Mouse (Mus musculus): ENCODE data around the gene Lrp4. TPM values are rescaled to one million over a fixed set of nuclear protein-coding genes. Genes with fewer than 3 reads are reported as not detected.

Lrp4 gene
- polyA plus RNA-seq, 1 experiment, result 4.5 TPM

DNA sequence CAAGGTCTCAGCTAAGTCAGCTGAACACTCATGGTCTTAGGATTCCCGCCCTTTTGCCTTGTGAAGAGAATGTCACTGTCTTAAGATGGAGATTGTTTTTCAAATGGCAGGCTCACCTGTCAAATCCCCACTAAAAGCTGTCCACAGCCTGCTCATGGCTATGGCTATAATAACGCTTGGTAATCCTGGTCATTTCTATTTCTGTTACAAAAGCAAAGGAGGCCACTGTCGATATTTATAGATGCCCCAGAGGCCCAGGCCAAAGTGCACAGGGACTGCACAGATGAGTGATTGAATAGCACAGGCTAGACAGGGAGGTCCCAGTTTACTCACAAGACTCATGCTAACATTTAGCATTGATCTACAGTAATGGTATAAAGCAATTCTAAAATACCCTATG lies 28.2 kb upstream of the Lrp4 start:
- WGBS, result 81% methylated on average over 3 of the region's 3 CpGs
- H3K4me1 ChIP-seq (ENCODE audit: control insufficient read depth, insufficient read depth, low read length), result no peaks in the 10 kb centered on the region
- H3K4me3 ChIP-seq (replicated peaks; ENCODE audit: control insufficient read depth, low read depth, low read length), result no peak overlapping the region
- H3K27ac ChIP-seq (ENCODE audit: control insufficient read depth, insufficient read depth, low read depth, low read length, poor library complexity), result no peak overlapping the region
- TF ChIP-seq CTCF (IDR thresholded peaks at IDR 0.05; ENCODE audit: control insufficient read depth, insufficient read depth, low read length), result no peak
- TF ChIP-seq POLR2A (IDR thresholded peaks at IDR 0.05; ENCODE audit: borderline replicate concordance, control insufficient read depth, low read depth, low read length), result no peak

DNA sequence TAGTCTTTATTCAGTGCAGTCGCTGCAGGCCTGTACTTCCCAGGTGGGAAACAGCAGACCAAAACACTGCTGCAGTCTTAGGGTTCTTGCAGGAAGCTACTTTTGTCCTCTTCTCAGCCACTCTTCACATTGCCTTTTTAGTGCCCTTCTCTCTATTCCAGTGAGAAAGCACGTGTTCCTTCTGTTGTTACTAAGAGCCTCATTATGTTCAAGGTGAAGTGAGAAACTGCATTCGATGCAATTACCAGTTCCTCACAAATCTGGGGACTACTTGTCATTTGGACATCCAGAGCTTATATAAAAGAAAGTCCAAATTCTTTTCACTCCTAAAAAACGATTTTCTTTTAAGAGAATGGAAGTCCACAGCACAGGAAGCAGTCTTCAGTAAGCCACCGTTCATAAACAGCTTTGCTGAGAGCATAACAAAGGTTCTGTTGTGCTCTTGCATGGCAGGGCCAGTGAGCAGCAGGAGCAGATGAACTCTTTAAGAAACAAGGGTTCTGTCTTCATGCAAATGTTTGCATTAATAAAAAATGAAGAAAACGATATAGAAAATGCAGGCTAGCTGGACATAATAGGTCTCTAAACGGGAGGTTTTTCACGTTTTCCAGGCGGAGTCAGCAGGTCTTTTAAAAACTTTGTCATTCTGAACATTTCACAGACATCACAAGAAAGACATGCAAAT lies 27.3 kb upstream of the Lrp4 start:
- no peak for TF ChIP-seq POLR2A (IDR thresholded peaks at IDR 0.05; ENCODE audit: borderline replicate concordance, control insufficient read depth, low read depth, low read length)
- TF ChIP-seq CTCF (IDR thresholded peaks at IDR 0.05; ENCODE audit: control insufficient read depth, insufficient read depth, low read length), result no peak
- H3K27ac ChIP-seq (ENCODE audit: control insufficient read depth, insufficient read depth, low read depth, low read length, poor library complexity), result no peak overlapping the region
- no peaks in the 10 kb centered on the region for H3K4me1 ChIP-seq (ENCODE audit: control insufficient read depth, insufficient read depth, low read length)
- WGBS, result 69% methylated on average over 9 of the region's 9 CpGs
- no peak overlapping the region for H3K4me3 ChIP-seq (replicated peaks; ENCODE audit: control insufficient read depth, low read depth, low read length)

DNA sequence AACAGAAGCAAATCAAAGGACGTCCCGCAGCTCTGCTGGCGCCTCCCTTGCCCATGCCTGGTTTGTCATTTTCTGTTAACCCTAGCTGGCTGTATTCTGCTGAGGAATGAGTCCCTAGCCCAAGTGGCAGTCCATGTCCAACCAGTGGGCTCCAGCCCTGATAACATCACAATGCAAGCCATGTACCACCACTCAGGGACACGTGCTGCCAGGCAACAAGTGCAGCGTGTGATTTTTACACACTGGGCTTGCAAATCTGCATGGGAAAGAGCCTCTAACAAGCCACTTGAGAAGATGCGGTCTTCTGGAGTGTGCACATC lies 26.8 kb upstream of the Lrp4 start:
- Histone ChIP-seq H3K4me3 (replicated peaks; ENCODE audit: control insufficient read depth, low read depth, low read length) (no peak overlapping the region), H3K4me1 (ENCODE audit: control insufficient read depth, insufficient read depth, low read length) (no peaks in the 10 kb centered on the region), H3K27ac (ENCODE audit: control insufficient read depth, insufficient read depth, low read depth, low read length, poor library complexity) (no peak overlapping the region)
- no peak for TF ChIP-seq CTCF (IDR thresholded peaks at IDR 0.05; ENCODE audit: control insufficient read depth, insufficient read depth, low read length)
- no peak for TF ChIP-seq POLR2A (IDR thresholded peaks at IDR 0.05; ENCODE audit: borderline replicate concordance, control insufficient read depth, low read depth, low read length)
- WGBS, result 87% methylated on average over 6 of the region's 6 CpGs

DNA sequence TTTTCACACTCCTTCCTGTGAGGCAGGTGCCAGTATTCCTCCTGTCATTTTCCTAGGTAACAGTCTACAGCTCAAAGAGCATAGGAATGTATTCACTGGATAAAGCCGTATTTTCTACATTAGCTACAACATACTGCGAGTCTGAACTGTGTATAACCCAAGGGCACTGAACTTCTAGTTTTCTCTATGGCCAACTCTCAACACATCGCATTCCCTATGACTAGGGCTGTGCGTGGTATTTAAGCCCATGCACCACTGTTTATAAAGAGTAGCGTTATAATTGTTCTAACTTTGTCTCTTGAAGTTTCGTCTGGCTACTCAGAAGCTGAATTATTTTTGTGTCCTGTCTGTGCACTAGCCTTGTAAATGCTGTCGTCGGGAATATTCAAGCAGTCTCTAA lies 20.6 kb upstream of the Lrp4 start:
- Histone ChIP-seq H3K4me3 (replicated peaks; ENCODE audit: control insufficient read depth, low read depth, low read length) (no peak overlapping the region), H3K4me1 (ENCODE audit: control insufficient read depth, insufficient read depth, low read length) (no peaks in the 10 kb centered on the region), H3K27ac (ENCODE audit: control insufficient read depth, insufficient read depth, low read depth, low read length, poor library complexity) (no peak overlapping the region)
- 89% methylated on average over 8 of the region's 8 CpGs for WGBS
- TF ChIP-seq POLR2A (IDR thresholded peaks at IDR 0.05; ENCODE audit: borderline replicate concordance, control insufficient read depth, low read depth, low read length) (no peak), CTCF (IDR thresholded peaks at IDR 0.05; ENCODE audit: control insufficient read depth, insufficient read depth, low read length) (no peak)

DNA sequence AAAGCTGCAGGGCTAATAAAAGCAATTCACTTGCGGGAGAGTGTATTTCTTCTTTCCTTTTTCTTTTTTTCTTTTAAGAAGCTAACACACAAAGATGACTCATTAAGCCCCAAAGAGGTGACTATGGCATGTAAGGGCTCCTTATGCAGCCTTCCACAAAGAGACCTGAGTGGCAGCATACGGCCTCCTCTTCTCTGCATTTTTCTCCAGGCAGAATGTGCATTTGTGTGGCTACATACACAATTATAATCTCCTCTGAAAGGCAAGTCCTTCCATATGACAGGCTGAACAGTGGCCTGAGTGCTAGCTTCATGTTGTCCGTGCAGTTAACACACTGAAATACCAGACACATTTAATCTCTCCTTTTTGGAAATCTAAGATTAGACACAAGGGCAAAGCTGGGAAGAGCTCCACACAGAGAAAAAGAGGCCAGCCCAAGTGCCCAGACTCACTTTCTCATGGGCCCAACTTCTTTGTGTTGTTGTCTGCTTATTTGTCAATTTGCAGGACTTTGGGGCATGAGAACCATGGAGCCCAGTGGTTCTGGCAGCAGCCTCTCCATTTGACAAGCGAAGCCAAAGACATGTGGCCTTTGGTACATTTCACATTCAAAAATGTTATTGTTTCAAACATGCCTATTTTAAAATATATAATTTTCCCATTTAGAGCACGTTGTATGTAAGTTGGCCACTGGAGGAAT lies 20.0 kb upstream of the Lrp4 start:
- Histone ChIP-seq H3K27ac (ENCODE audit: control insufficient read depth, insufficient read depth, low read depth, low read length, poor library complexity) (no peak overlapping the region), H3K4me3 (replicated peaks; ENCODE audit: control insufficient read depth, low read depth, low read length) (no peak overlapping the region), H3K4me1 (ENCODE audit: control insufficient read depth, insufficient read depth, low read length) (no peaks in the 10 kb centered on the region)
- 84% methylated on average over 5 of the region's 5 CpGs for WGBS
- TF ChIP-seq CTCF (IDR thresholded peaks at IDR 0.05; ENCODE audit: control insufficient read depth, insufficient read depth, low read length) (no peak), POLR2A (IDR thresholded peaks at IDR 0.05; ENCODE audit: borderline replicate concordance, control insufficient read depth, low read depth, low read length) (no peak)

DNA sequence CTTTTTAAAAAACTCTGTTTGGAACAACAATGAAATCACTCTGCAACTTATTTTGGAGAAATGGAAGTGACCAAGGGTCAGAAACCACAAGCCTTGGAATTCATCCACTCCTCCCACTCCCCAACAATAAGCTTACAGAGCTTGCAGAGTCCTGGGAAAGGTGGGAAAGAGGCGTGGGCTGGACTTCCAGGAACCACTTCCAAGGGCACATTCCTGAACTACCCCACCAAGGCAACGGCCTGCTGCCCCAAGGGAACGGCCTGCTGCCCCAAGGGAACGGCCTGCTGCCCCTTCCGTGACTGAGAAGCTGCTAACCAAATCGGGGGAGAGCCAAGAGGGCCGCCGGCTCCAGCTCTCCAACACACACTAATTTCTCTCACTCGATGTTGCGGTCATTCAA lies 18.0 kb upstream of the Lrp4 start:
- TF ChIP-seq POLR2A (IDR thresholded peaks at IDR 0.05; ENCODE audit: borderline replicate concordance, control insufficient read depth, low read depth, low read length) (no peak), CTCF (IDR thresholded peaks at IDR 0.05; ENCODE audit: control insufficient read depth, insufficient read depth, low read length) (no peak)
- H3K27ac ChIP-seq (ENCODE audit: control insufficient read depth, insufficient read depth, low read depth, low read length, poor library complexity), result no peak overlapping the region
- H3K4me1 ChIP-seq (ENCODE audit: control insufficient read depth, insufficient read depth, low read length), result no peaks in the 10 kb centered on the region
- H3K4me3 ChIP-seq (replicated peaks; ENCODE audit: control insufficient read depth, low read depth, low read length), result no peak overlapping the region
- WGBS, result 81% methylated on average over 10 of the region's 10 CpGs

DNA sequence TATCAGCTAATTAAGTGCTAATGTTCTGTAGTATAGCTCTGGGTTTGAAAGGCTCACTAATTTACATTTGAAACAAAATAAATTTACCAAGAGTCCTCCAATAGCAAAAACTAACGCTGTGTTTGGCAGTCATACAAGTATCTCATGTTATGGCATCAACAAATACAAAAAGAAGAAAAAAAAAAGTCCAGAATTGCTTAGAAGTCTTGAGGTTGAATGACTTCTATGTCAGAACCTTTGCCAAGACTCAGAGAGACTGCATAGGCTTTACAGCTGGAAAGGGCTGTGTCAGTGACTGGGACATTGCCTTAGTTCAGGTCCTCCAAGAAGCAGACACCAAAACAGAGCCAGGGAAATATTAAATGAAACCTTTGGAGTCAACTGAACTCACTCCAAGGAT lies 17.4 kb upstream of the Lrp4 start:
- WGBS, result 83% methylated on average over 1 of the region's 1 CpGs
- Histone ChIP-seq H3K4me3 (replicated peaks; ENCODE audit: control insufficient read depth, low read depth, low read length) (no peak overlapping the region), H3K27ac (ENCODE audit: control insufficient read depth, insufficient read depth, low read depth, low read length, poor library complexity) (no peak overlapping the region), H3K4me1 (ENCODE audit: control insufficient read depth, insufficient read depth, low read length) (no peaks in the 10 kb centered on the region)
- TF ChIP-seq POLR2A (IDR thresholded peaks at IDR 0.05; ENCODE audit: borderline replicate concordance, control insufficient read depth, low read depth, low read length) (no peak), CTCF (IDR thresholded peaks at IDR 0.05; ENCODE audit: control insufficient read depth, insufficient read depth, low read length) (no peak)

DNA sequence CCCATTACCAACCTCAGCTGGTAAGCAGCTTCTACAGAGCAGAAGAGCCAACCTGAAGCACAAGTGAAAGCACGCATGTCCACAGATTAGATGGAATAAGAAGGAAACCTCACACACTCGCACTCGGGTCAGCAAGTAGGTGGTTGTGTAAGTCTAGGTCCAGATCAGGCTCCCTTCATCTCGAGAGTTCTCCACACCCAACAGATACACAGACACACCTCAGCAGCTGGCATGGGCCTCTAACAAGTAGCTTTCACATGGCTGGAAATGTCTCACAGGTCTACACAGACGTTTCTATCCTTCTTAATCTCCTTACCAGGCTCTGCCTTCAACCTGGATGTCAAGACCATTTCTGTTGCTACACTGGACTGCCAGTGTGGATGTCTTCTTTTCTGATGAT lies 16.6 kb upstream of the Lrp4 start:
- no peaks in the 10 kb centered on the region for H3K4me1 ChIP-seq (ENCODE audit: control insufficient read depth, insufficient read depth, low read length)
- 78% methylated on average over 5 of the region's 5 CpGs for WGBS
- TF ChIP-seq POLR2A (IDR thresholded peaks at IDR 0.05; ENCODE audit: borderline replicate concordance, control insufficient read depth, low read depth, low read length), result no peak
- TF ChIP-seq CTCF (IDR thresholded peaks at IDR 0.05; ENCODE audit: control insufficient read depth, insufficient read depth, low read length), result no peak
- H3K27ac ChIP-seq (ENCODE audit: control insufficient read depth, insufficient read depth, low read depth, low read length, poor library complexity), result no peak overlapping the region
- no peak overlapping the region for H3K4me3 ChIP-seq (replicated peaks; ENCODE audit: control insufficient read depth, low read depth, low read length)
